Mouse (Mus musculus) hematopoietic stem cell, adult 5-6 weeks (primary cell): ENCODE data around the gene Arl6. TPM values are rescaled to one million over a fixed set of nuclear protein-coding genes. Genes with fewer than 3 reads are reported as not detected.

Experiments used
- total RNA-seq: library from RNA; stranded (forward); fragments of 172-1452, 232-1000 nt; gene quantifications from 2 replicates; pipeline ENCODE4 v1.2.3, GENCODE M21; 2017

Gene Arl6
- total RNA-seq, 1 experiment from 2014 or later, result 22.0 TPM

Other genes starting within 250 kb of the Arl6 start
- gene Gabrr3, start 232.1 kb downstream of the Arl6 start, total RNA-seq, result not detected in 2 replicates
- 77.5 and 84.5 TPM in 2 replicates for gene Riox2, start 167.6 kb downstream of the Arl6 start, total RNA-seq
- 9.8 and 21.4 TPM in 2 replicates for gene Crybg3, start 38.4 kb downstream of the Arl6 start, total RNA-seq